Mouse (Mus musculus): Measurements from ENCODE around the gene H2-T22. TPM values are rescaled to one million over a fixed set of nuclear protein-coding genes. Genes with fewer than 3 reads are reported as not detected.
"Not testable (repeated sequence)": the region's sequence is repeated elsewhere in the genome, so short reads cannot be mapped to it uniquely, and the experiment has no call there.

Gene H2-T22
- polyA plus RNA-seq, 2 experiments, result 7.9 to 10.6 TPM

- TF ChIP-seq CTCF (IDR thresholded peaks at IDR 0.05; ENCODE audit: low read depth) (peak; percentile 30), EP300 (IDR thresholded peaks at IDR 0.05; ENCODE audit: low read depth) (peak; percentile 55)
- peak within 1 kb of the TSS; percentile 58 to 84 for H3K4me3 ChIP-seq (ENCODE audit: insufficient read depth in 1 of 2, low read depth in 2 of 2, low read length in 2 of 2)
- H3K36me3 ChIP-seq (replicated peaks; ENCODE audit: control insufficient read depth, insufficient read depth, low read depth), result peaks cover 15% of the 10 kb centered on the region
- H3K4me2 ChIP-seq (ENCODE audit: low read depth), result peak within 1 kb of the TSS; percentile 59
- ATAC-seq (ENCODE audit: insufficient read depth) (peak; percentile 86), DNase-seq (ENCODE audit: low read depth in 3 of 3, low spot score in 3 of 3) (peak; percentile 78 to 79 (median 78))
- peaks cover 29 to 42% of the 10 kb centered on the region in 2 experiments for H3K4me1 ChIP-seq (replicated peaks; ENCODE audit: control insufficient read depth in 2 of 2, insufficient read depth in 2 of 2, low read length in 1 of 2)
- peak within 1 kb of the TSS; percentile 79 for H3K9ac ChIP-seq (replicated peaks)
- H3K9me3 ChIP-seq (ENCODE audit: control insufficient read depth, low read length), result no peaks in the 10 kb centered on the region
- no peaks in the 10 kb centered on the region for H3K27me3 ChIP-seq (ENCODE audit: control insufficient read depth, insufficient read depth, low read length)
- 7% methylated on average over 15 of the region's 15 CpGs for WGBS (ENCODE audit: insufficient replicate concordance)
- H3K27ac ChIP-seq, result peak within 1 kb of the TSS; percentile 70
Measured at GRCm38 (mm10) chr17:36020191-36021073, 22.1 kb downstream of the H2-T22 start, which contains the start of gene H2-T24. Gene H2-T24, minus strand, starts transcription at chr17:36020560.

- DNase-seq (ENCODE audit: low read depth in 3 of 3, low spot score in 3 of 3), result no peak
- Histone ChIP-seq H3K27ac (peak overlapping the region; percentile 70), H3K9me3 (ENCODE audit: control insufficient read depth, low read length) (no peaks in the 10 kb centered on the region), H3K27me3 (ENCODE audit: control insufficient read depth, insufficient read depth, low read length) (no peaks in the 10 kb centered on the region), H3K4me1 (replicated peaks; ENCODE audit: control insufficient read depth in 2 of 2, insufficient read depth in 2 of 2, low read length in 1 of 2) (peaks cover 29 to 42% of the 10 kb centered on the region in 2 experiments), H3K9ac (replicated peaks) (peak overlapping the region; percentile 79), H3K4me2 (ENCODE audit: low read depth) (peak overlapping the region; percentile 59), H3K36me3 (replicated peaks; ENCODE audit: control insufficient read depth, insufficient read depth, low read depth) (peaks cover 24% of the 10 kb centered on the region), H3K4me3 (ENCODE audit: insufficient read depth in 1 of 2, low read depth in 2 of 2, low read length in 2 of 2) (peak overlapping the region; percentile 58 to 84)
- WGBS (ENCODE audit: insufficient replicate concordance), result 57% methylated on average over 3 of the region's 3 CpGs
- no peak for TF ChIP-seq CTCF (IDR thresholded peaks at IDR 0.05; ENCODE audit: low read depth)
- no peak for TF ChIP-seq EP300 (IDR thresholded peaks at IDR 0.05; ENCODE audit: low read depth)
- no peak for ATAC-seq (ENCODE audit: insufficient read depth)
Measured at GRCm38 (mm10) chr17:36019519-36019918, 23.0 kb downstream of the H2-T22 start.

GRCm38 (mm10) chr17:36018979-36019378, 23.6 kb downstream of the H2-T22 start:
- Histone ChIP-seq H3K36me3 (replicated peaks; ENCODE audit: control insufficient read depth, insufficient read depth, low read depth) (peaks cover 28% of the 10 kb centered on the region), H3K9ac (replicated peaks) (peak overlapping the region; percentile 79), H3K27ac (peak overlapping the region; percentile 70), H3K27me3 (ENCODE audit: control insufficient read depth, insufficient read depth, low read length) (no peaks in the 10 kb centered on the region), H3K4me1 (replicated peaks; ENCODE audit: control insufficient read depth in 2 of 2, insufficient read depth in 2 of 2, low read length in 1 of 2) (peaks cover 26 to 40% of the 10 kb centered on the region in 2 experiments), H3K4me3 (ENCODE audit: insufficient read depth in 1 of 2, low read depth in 2 of 2, low read length in 2 of 2) (peak overlapping the region; percentile 58 to 84), H3K4me2 (ENCODE audit: low read depth) (peak overlapping the region; percentile 59), H3K9me3 (ENCODE audit: control insufficient read depth, low read length) (no peaks in the 10 kb centered on the region)
- WGBS (ENCODE audit: insufficient replicate concordance), result 19% methylated on average over 2 of the region's 2 CpGs
- ATAC-seq (ENCODE audit: insufficient read depth) (no peak), DNase-seq (ENCODE audit: low read depth in 3 of 3, low spot score in 3 of 3) (no peak)
- no peak for TF ChIP-seq EP300 (IDR thresholded peaks at IDR 0.05; ENCODE audit: low read depth)

GRCm38 (mm10) chr17:36017046-36017445, 25.5 kb downstream of the H2-T22 start:
- WGBS (ENCODE audit: insufficient replicate concordance), result 70% methylated on average over 5 of the region's 5 CpGs
- H3K36me3 ChIP-seq (replicated peaks; ENCODE audit: control insufficient read depth, insufficient read depth, low read depth), result peaks cover 28% of the 10 kb centered on the region
- no peak overlapping the region for H3K27ac ChIP-seq

GRCm38 (mm10) chr17:36014977-36015376, 27.6 kb downstream of the H2-T22 start:
- WGBS (ENCODE audit: insufficient replicate concordance), result 85% methylated on average over 5 of the region's 5 CpGs
- no peak for TF ChIP-seq CTCF (IDR thresholded peaks at IDR 0.05; ENCODE audit: low read depth)
- no peak for TF ChIP-seq EP300 (IDR thresholded peaks at IDR 0.05; ENCODE audit: low read depth)
- H3K36me3 ChIP-seq (replicated peaks; ENCODE audit: control insufficient read depth, insufficient read depth, low read depth), result peaks cover 28% of the 10 kb centered on the region
- no peak overlapping the region for H3K4me2 ChIP-seq (ENCODE audit: low read depth)
- no peak overlapping the region for H3K27ac ChIP-seq
- no peak overlapping the region for H3K4me3 ChIP-seq (ENCODE audit: insufficient read depth in 1 of 2, low read depth in 2 of 2, low read length in 2 of 2)
- DNase-seq (ENCODE audit: low read depth in 3 of 3, low spot score in 3 of 3) (no peak), ATAC-seq (ENCODE audit: insufficient read depth) (no peak)
- H3K9ac ChIP-seq (replicated peaks), result no peak overlapping the region
- no peaks in the 10 kb centered on the region for H3K27me3 ChIP-seq (ENCODE audit: control insufficient read depth, insufficient read depth, low read length)
- H3K9me3 ChIP-seq (ENCODE audit: control insufficient read depth, low read length), result no peaks in the 10 kb centered on the region
- peaks cover 10% of the 10 kb centered on the region in 2 experiments for H3K4me1 ChIP-seq (replicated peaks; ENCODE audit: control insufficient read depth in 2 of 2, insufficient read depth in 2 of 2, low read length in 1 of 2)

More at GRCm38 (mm10) chr17:36017046-36017445, 25.5 kb downstream of the H2-T22 start:
- Histone ChIP-seq H3K4me2 (ENCODE audit: low read depth) (no peak overlapping the region), H3K4me3 (ENCODE audit: insufficient read depth in 1 of 2, low read depth in 2 of 2, low read length in 2 of 2) (no peak overlapping the region), H3K9me3 (ENCODE audit: control insufficient read depth, low read length) (no peaks in the 10 kb centered on the region), H3K4me1 (replicated peaks; ENCODE audit: control insufficient read depth in 2 of 2, insufficient read depth in 2 of 2, low read length in 1 of 2) (peaks cover 16 to 22% of the 10 kb centered on the region in 2 experiments), H3K27me3 (ENCODE audit: control insufficient read depth, insufficient read depth, low read length) (no peaks in the 10 kb centered on the region), H3K9ac (replicated peaks) (no peak overlapping the region)
- TF ChIP-seq EP300 (IDR thresholded peaks at IDR 0.05; ENCODE audit: low read depth), result no peak
- TF ChIP-seq CTCF (IDR thresholded peaks at IDR 0.05; ENCODE audit: low read depth), result no peak
- no peak for DNase-seq (ENCODE audit: low read depth in 3 of 3, low spot score in 3 of 3)
- ATAC-seq (ENCODE audit: insufficient read depth), result no peak

GRCm38 (mm10) chr17:36004409-36004808, 38.1 kb downstream of the H2-T22 start:
- Histone ChIP-seq H3K36me3 (replicated peaks; ENCODE audit: control insufficient read depth, insufficient read depth, low read depth) (peaks cover 15% of the 10 kb centered on the region), H3K4me1 (replicated peaks; ENCODE audit: control insufficient read depth in 2 of 2, insufficient read depth in 2 of 2, low read length in 1 of 2) (peaks cover 26 to 32% of the 10 kb centered on the region in 2 experiments), H3K9me3 (ENCODE audit: control insufficient read depth, low read length) (peaks cover 22% of the 10 kb centered on the region)
- H3K9ac ChIP-seq (replicated peaks); H3K4me2 ChIP-seq (ENCODE audit: low read depth); H3K27ac ChIP-seq; H3K27me3 ChIP-seq (ENCODE audit: control insufficient read depth, insufficient read depth, low read length); ATAC-seq (ENCODE audit: insufficient read depth); DNase-seq (ENCODE audit: low read depth in 3 of 3, low spot score in 3 of 3); H3K4me3 ChIP-seq (ENCODE audit: insufficient read depth in 1 of 2, low read depth in 2 of 2, low read length in 2 of 2): not testable (repeated sequence)
- WGBS (ENCODE audit: insufficient replicate concordance), result 92% methylated on average over 7 of the region's 7 CpGs

Data from liver, embryonic 14.5 days (tissue).